Mouse (Mus musculus) c-Kit-positive CD71-positive TER-119-positive erythroid progenitor cells, embryonic 14.5 days (primary cell): ENCODE measurements at regions not wholly inside any gene's neighbourhood (a gene's known extent, or its start where the extent isn't known, plus 50 kb on each side); places are given as distances from the start of the nearest gene placed in this dataset.
A peak's percentile ranks its signal among the peaks of the same experiment; 100 is the strongest.

ENCODE experiments used
- DNase-seq: peaks from one replicate; pipeline ENCODE4 v3.0.0-alpha.2; 2013; ENCODE audit warnings: low spot score

GRCm38 (mm10) chr11:31783506-31784063, 88.4 kb upstream of the Cpeb4 start:
- DNase-seq, result no peak

GRCm38 (mm10) chr11:31784332-31784901, 87.6 kb upstream of the Cpeb4 start:
- no peak for DNase-seq

- DNase-seq, result no peak
These were observed 86.9 kb upstream of the Cpeb4 start for GRCm38 (mm10) chr11:31785160-31785559.

GRCm38 (mm10) chr11:31787376-31787775, 84.6 kb upstream of the Cpeb4 start:
- DNase-seq, result no peak

- DNase-seq, result no peak
These were observed 83.9 kb upstream of the Cpeb4 start for GRCm38 (mm10) chr11:31787917-31788703.

- DNase-seq, result no peak
These were observed 82.0 kb upstream of the Cpeb4 start for GRCm38 (mm10) chr11:31789967-31790366.

GRCm38 (mm10) chr11:31791264-31791663, 80.7 kb upstream of the Cpeb4 start:
- DNase-seq, result peak; percentile 63

- no peak for DNase-seq
These were observed 76.9 kb upstream of the Cpeb4 start for GRCm38 (mm10) chr11:31795084-31795483.

GRCm38 (mm10) chr11:31796245-31796644, 75.8 kb upstream of the Cpeb4 start:
- DNase-seq, result no peak

- no peak for DNase-seq
These were observed 70.4 kb upstream of the Cpeb4 start for GRCm38 (mm10) chr11:31801575-31801974.

- peak; percentile 71 for DNase-seq
These were observed 68.6 kb upstream of the Cpeb4 start for GRCm38 (mm10) chr11:31803319-31803891.

- DNase-seq, result no peak
These were observed 67.5 kb upstream of the Cpeb4 start for GRCm38 (mm10) chr11:31804518-31804917.

- DNase-seq, result no peak
These were observed 64.4 kb upstream of the Cpeb4 start for GRCm38 (mm10) chr11:31807461-31808215.

- no peak for DNase-seq
These were observed 63.7 kb upstream of the Cpeb4 start for GRCm38 (mm10) chr11:31808216-31808838.

- no peak for DNase-seq
These were observed 61.8 kb upstream of the Cpeb4 start for GRCm38 (mm10) chr11:31810011-31810786.

GRCm38 (mm10) chr11:31812215-31812614, 59.8 kb upstream of the Cpeb4 start:
- peak; percentile 91 for DNase-seq

- no peak for DNase-seq
These were observed 57.4 kb upstream of the Cpeb4 start for GRCm38 (mm10) chr11:31814616-31815015.

GRCm38 (mm10) chr11:31815855-31816488, 56.0 kb upstream of the Cpeb4 start:
- no peak for DNase-seq

GRCm38 (mm10) chr11:31818032-31818431, 54.0 kb upstream of the Cpeb4 start:
- DNase-seq, result no peak

- DNase-seq, result no peak
These were observed 52.0 kb upstream of the Cpeb4 start for GRCm38 (mm10) chr11:31819964-31820363.
